Mouse (Mus musculus) heart, embryonic 13.5 days (tissue): ENCODE measurements around the gene Smdt1. TPM values are rescaled to one million over a fixed set of nuclear protein-coding genes. Genes with fewer than 3 reads are reported as not detected.
"Not testable (repeated sequence)": the region's sequence is repeated elsewhere in the genome, so short reads cannot be mapped to it uniquely, and the experiment has no call there.

Experiments used
- ATAC-seq: fragments of 200-750 bp; cut with Nextera tagmentation; 2 replicates; pipeline ENCODE4 v1.8.0; 2017; ENCODE audit warnings: moderate TSS enrichment; ENCODE audit not compliant: insufficient number of reproducible peaks, low FRiP score, low TSS enrichment; ENCODE audit errors: extremely low read depth
- H3K27ac ChIP-seq: fragments of 300-500 bp; sonication (generic); replicated peaks from 2 replicates; pipeline ENCODE4 v1.5.1; 2015; ENCODE audit warnings: moderate library complexity, mild to moderate bottlenecking, inconsistent platforms
- H3K27me3 ChIP-seq: fragments of 300-500 bp; sonication (generic); replicated peaks from 2 replicates; pipeline ENCODE4 v1.6.1; 2015; ENCODE audit warnings: mild to moderate bottlenecking, inconsistent platforms
- H3K36me3 ChIP-seq: fragments of 300-500 bp; sonication (generic); 2 replicates; pipeline ENCODE4 v1.6.1; 2015; ENCODE audit warnings: mild to moderate bottlenecking, inconsistent platforms
- H3K4me1 ChIP-seq: fragments of 300-500 bp; sonication (generic); 2 replicates; pipeline ENCODE4 v1.6.1; 2015; ENCODE audit warnings: inconsistent platforms
- H3K4me2 ChIP-seq: fragments of 300-500 bp; sonication (generic); 2 replicates; pipeline ENCODE4 v1.6.1; 2015; ENCODE audit warnings: inconsistent platforms, mild to moderate bottlenecking, moderate library complexity
- H3K4me3 ChIP-seq: fragments of 300-500 bp; sonication (generic); 2 replicates; pipeline ENCODE4 v1.5.1; 2015; ENCODE audit warnings: moderate library complexity, mild to moderate bottlenecking, inconsistent platforms
- H3K9ac ChIP-seq: fragments of 300-500 bp; sonication (generic); 2 replicates; pipeline ENCODE4 v1.6.1; 2015; ENCODE audit warnings: inconsistent platforms, mild to moderate bottlenecking, moderate library complexity
- H3K9me3 ChIP-seq: fragments of 300-500 bp; sonication (generic); 2 replicates; pipeline ENCODE4 v1.6.1; 2016; ENCODE audit warnings: inconsistent platforms
- WGBS: fragments of 180-500 bp; shearing (Covaris S2); methylation state at CpG from one replicate; pipeline ENCODE4 v1.1.7; 2015; ENCODE audit warnings: mixed read lengths; 5-methylcytosine and 5-hydroxymethylcytosine counted together
- microRNA-seq: library from miRNA; unstranded; fragments of <30 nt; microRNA quantifications from one replicate; pipeline ENCODE4, GENCODE M21; 2016
- polyA plus RNA-seq: library from polyadenylated mRNA; unstranded; fragments of >200 nt; fragmentation: Nextera tagmentation; extraction: Ambion mirVana; gene quantifications from 2 replicates; pipeline ENCODE4 v1.2.1, GENCODE M21; 2015

Smdt1 gene
- polyA plus RNA-seq, 1 experiment from 2014 or later: 334 TPM

- H3K27ac ChIP-seq: no peak overlapping the region
- ATAC-seq: no peak
- H3K36me3 ChIP-seq: no peaks in the 10 kb centered on the region
- no peak overlapping the region for H3K9ac ChIP-seq
- H3K4me1 ChIP-seq: peaks cover 34% of the 10 kb centered on the region
- H3K4me2 ChIP-seq: no peak overlapping the region
- H3K9me3 ChIP-seq: no peaks in the 10 kb centered on the region
- no peaks in the 10 kb centered on the region for H3K27me3 ChIP-seq
- 80% methylated on average over 2 of the region's 2 CpGs for WGBS
- no peak overlapping the region for H3K4me3 ChIP-seq
Measured at GRCm38 (mm10) chr15:82382441-82382840, 43.7 kb downstream of the Smdt1 start.

DNA sequence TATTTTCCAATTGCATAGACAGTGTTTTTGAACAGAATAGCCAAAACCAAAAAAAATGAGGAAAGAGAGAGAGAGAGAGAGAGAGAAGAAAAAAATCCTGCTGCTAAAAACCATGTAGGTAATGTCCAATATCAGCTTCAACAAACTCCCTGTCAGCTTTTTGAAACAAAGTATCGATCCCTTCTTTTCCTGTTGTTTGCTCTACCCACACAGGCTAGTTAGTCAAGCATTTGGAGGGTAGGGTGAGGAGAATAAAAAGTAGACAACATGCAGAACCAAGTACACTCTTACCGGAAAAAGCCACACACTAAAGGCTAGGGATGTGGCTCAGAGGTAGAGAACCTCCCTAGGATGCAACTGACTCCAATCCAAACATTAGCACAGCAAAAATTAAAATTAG is 47.0 kb downstream of the Smdt1 start:
- ATAC-seq: no peak
- 83% methylated on average over 2 of the region's 2 CpGs for WGBS

DNA sequence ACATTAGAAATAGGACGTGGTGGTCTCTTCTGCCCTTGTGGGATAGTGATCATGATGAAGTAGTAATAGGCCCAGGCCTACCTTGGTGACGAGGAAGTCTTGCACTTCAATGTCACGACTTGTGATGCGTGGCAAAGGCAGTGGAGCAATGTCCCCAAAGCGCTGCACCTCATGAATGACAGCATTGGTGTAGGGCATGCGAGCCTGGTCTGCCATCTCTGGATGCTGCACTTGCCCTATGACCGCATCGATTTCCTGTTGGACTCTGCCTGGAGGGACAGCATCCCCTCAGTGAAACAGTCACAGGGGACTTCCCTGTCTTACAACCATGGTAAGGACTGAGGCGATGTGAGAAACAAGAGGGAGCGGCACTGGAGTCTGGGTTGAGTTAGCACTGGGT is 51.2 kb downstream of the Smdt1 start:
- not testable (repeated sequence) for H3K9ac ChIP-seq, H3K4me2 ChIP-seq, H3K27ac ChIP-seq, ATAC-seq, H3K4me3 ChIP-seq, H3K4me1 ChIP-seq, H3K9me3 ChIP-seq, H3K36me3 ChIP-seq, H3K27me3 ChIP-seq
- whole genome bisulfite sequencing: 85% methylated on average over 10 of the region's 10 CpGs

More for the DNA sequence above, 47.0 kb downstream of the Smdt1 start:
- Histone ChIP-seq H3K4me3 (no peak overlapping the region), H3K36me3 (no peaks in the 10 kb centered on the region), H3K4me1 (peaks cover 5% of the 10 kb centered on the region), H3K9ac (no peak overlapping the region), H3K4me2 (no peak overlapping the region), H3K9me3 (no peaks in the 10 kb centered on the region), H3K27ac (no peak overlapping the region), H3K27me3 (no peaks in the 10 kb centered on the region)

- H3K9ac ChIP-seq, H3K36me3 ChIP-seq, H3K27me3 ChIP-seq, H3K27ac ChIP-seq, H3K4me1 ChIP-seq, ATAC-seq, H3K4me2 ChIP-seq, H3K9me3 ChIP-seq, H3K4me3 ChIP-seq: not testable (repeated sequence)
- 83% methylated on average over 2 of the region's 2 CpGs for WGBS
Measured at GRCm38 (mm10) chr15:82393922-82394321, 55.2 kb downstream of the Smdt1 start, which contains the start of gene Cyp2d11. Cyp2d11 (minus strand) TSS chr15:82394022.

DNA sequence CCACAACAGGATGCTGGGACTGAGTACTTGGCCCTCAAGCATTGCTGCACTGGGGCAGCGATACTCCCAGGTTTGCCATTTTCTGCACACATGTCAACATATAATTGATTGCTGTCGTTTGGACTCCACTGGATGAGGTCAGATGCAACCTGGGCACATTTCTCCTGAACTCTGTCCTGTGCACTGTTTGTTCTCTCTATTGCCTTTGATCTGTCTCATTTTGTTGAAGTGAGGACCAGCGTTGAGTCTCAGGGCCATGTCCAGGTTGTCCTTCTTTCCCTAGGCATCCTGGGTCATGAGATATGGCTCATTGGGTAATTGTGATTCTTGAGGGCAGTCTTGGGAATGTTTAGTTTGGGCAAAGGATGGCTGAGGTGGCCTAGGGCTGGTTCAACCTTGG is 57.2 kb downstream of the Smdt1 start:
- not testable (repeated sequence) for H3K27ac ChIP-seq, H3K4me3 ChIP-seq, H3K9me3 ChIP-seq, ATAC-seq, H3K27me3 ChIP-seq, H3K4me2 ChIP-seq, H3K4me1 ChIP-seq, H3K9ac ChIP-seq, H3K36me3 ChIP-seq
- WGBS: 80% methylated on average over 3 of the region's 3 CpGs

Small RNAs within 50 kb of the gene (microRNA-seq; reads per million reads assigned to microRNA genes)
- not detected for gene Mir7684

Other genes with a start within 250 kb of the Smdt1 start
- 9.0 and 9.6 TPM in 2 replicates for gene Ccdc134, start 211.0 kb upstream of the Smdt1 start, polyA plus RNA-seq
- 89.4 and 92.6 TPM in 2 replicates for gene Srebf2, start 191.8 kb upstream of the Smdt1 start, polyA plus RNA-seq
- gene Shisa8, start 126.1 kb upstream of the Smdt1 start, polyA plus RNA-seq: 0.17 and 0.21 TPM in 2 replicates
- 0.15 TPM in 1 of 2 replicates, not detected in the other for gene Tnfrsf13c, start 114.6 kb upstream of the Smdt1 start, polyA plus RNA-seq
- 61.5 and 71.1 TPM in 2 replicates for gene Cenpm, start 94.2 kb upstream of the Smdt1 start, polyA plus RNA-seq
- 0.09 TPM in 1 of 2 replicates, not detected in the other for gene 1500009C09Rik, start 86.6 kb upstream of the Smdt1 start, polyA plus RNA-seq
- 4.5 and 6.0 TPM in 2 replicates for gene Sept3, start 64.1 kb upstream of the Smdt1 start, polyA plus RNA-seq
- gene Wbp2nl, start 40.0 kb upstream of the Smdt1 start, polyA plus RNA-seq: 0.37 and 0.49 TPM in 2 replicates
- gene Naga, start within 50 bp of the Smdt1 start, polyA plus RNA-seq: 42.2 and 44.7 TPM in 2 replicates
- 9.2 TPM in 2 replicates for gene Pheta2, start within 50 bp of the Smdt1 start, polyA plus RNA-seq
- 473 and 541 TPM in 2 replicates for gene Ndufa6, start 15.4 kb downstream of the Smdt1 start, polyA plus RNA-seq
- gene Cyp2d22, start 41.3 kb downstream of the Smdt1 start, polyA plus RNA-seq: 9.0 and 12.4 TPM in 2 replicates
- gene Cyp2d11, start 55.1 kb downstream of the Smdt1 start, polyA plus RNA-seq: not detected in 2 replicates
- gene Cyp2d10, start 68.2 kb downstream of the Smdt1 start, polyA plus RNA-seq: 0.48 and 1.2 TPM in 2 replicates
- gene Cyp2d9, start 94.5 kb downstream of the Smdt1 start, polyA plus RNA-seq: not detected in 2 replicates
- gene Cyp2d12, start 216.1 kb downstream of the Smdt1 start, polyA plus RNA-seq: not detected in 2 replicates